9 mouse cellular contexts compared by ENCODE assay signal in the genomic region with DNA sequence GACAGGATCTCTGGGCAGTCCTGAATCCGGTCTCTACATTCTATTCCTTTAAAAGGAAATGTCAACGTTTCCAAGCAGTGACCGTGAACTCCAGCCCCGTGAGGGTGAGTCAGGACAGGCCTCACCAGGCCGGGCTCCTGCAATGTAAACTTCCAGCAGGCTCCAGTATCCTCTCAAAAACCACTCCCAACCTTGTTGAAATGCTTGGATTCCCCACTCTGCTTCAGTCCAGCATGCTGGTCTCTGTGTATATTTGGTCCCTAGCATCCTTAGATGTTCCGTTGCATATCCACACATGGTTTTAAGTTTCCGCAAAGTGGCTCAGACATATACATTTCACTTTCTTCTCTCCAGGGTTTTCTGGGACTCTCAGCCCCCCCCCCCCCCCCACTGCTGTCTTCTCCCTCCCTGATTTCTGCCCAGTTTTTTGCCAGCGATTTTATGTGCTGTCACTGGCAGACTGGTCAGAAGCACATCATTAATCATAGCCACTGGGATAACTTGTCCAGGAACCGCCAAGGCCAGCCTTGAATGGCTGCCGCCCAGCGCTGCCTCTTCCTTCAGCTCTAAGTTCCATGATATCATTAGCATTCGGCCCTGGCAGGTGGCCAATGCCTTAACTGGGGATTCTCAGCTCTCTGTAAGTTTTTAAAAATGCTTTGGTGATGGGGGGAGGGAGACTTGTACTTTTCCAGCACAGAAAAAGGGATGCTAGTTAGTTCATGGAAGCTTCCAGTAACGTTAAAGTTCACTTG.
DNase-seq lines count a peak whose midpoint lies in the region; ATAC-seq and TF ChIP-seq lines count a peak whose summit lies in the region.
"Had no signal": no experiment of that assay in that cellular context is flagged by ENCODE, and none has a peak within 500 bp of the region (broad histone marks: within the 10 kb centered on the region; RNA-seq: fewer than 3 reads in every experiment).

No protein-coding gene starts in this region.

- ATAC-seq in kidney, embryonic 14.5 days (ENCODE audit: low FRiP score, low TSS enrichment) = peak; percentile 84
- no peak for ATAC-seq in megakaryocyte-erythroid progenitor cell, adult 5-6 weeks (replicated peaks; ENCODE audit: low FRiP score, low TSS enrichment, poor library complexity, severe bottlenecking)

- H3K9ac ChIP-seq in heart, adult 2 months (ENCODE audit: low read depth, low read length) = no peak overlapping the region
- no peak overlapping the region for H3K9ac ChIP-seq in kidney, embryonic 14.5 days (ENCODE audit: low read depth, low read length)

- peaks cover 15% of the 10 kb centered on the region for H3K4me1 ChIP-seq in heart, adult 2 months (ENCODE audit: control insufficient read depth, insufficient read depth, low read length)
- H3K4me1 ChIP-seq in kidney, embryonic 14.5 days (ENCODE audit: control insufficient read depth, insufficient read depth, low read length) = peaks cover 26% of the 10 kb centered on the region

- H3K79me2 ChIP-seq in heart, adult 2 months (replicated peaks; ENCODE audit: control insufficient read depth, insufficient read depth, low read length) = no peaks in the 10 kb centered on the region

- H3K36me3 ChIP-seq in heart, adult 2 months (ENCODE audit: control insufficient read depth, insufficient read depth, low read length) = peaks cover 12% of the 10 kb centered on the region
- no peaks in the 10 kb centered on the region for H3K36me3 ChIP-seq in kidney, embryonic 14.5 days (ENCODE audit: control insufficient read depth, insufficient read depth, low read length)

- H3K4me2 ChIP-seq in kidney, embryonic 14.5 days (replicated peaks; ENCODE audit: low read depth, low read length) = no peak overlapping the region

- WGBS in heart, adult 2 months = 25% methylated on average over 13 of the region's 13 CpGs
- WGBS in kidney, embryonic 14.5 days = 14% methylated on average over 13 of the region's 13 CpGs

- no peak for TF ChIP-seq CTCF in heart, adult 2 months (IDR thresholded peaks at IDR 0.05)

- H3K27me3 ChIP-seq in heart, adult 2 months (ENCODE audit: control insufficient read depth, insufficient read depth, low read length) = no peaks in the 10 kb centered on the region
- no peaks in the 10 kb centered on the region for H3K27me3 ChIP-seq in kidney, embryonic 14.5 days (ENCODE audit: control insufficient read depth, insufficient read depth, low read length)

- no peaks in the 10 kb centered on the region for H3K9me3 ChIP-seq in kidney, embryonic 14.5 days (ENCODE audit: control insufficient read depth, low read length)

- H3K27ac ChIP-seq in heart, adult 2 months = peak overlapping the region; percentile 55
- peak overlapping the region; percentile 33; the same call in 1 of the 2 replicates for H3K27ac ChIP-seq in kidney, embryonic 14.5 days (ENCODE audit: low read depth, low read length)
- H3K27ac ChIP-seq: macrophage had no signal

- intact Hi-C loops in heart, adult 2 months (cut with DNase I) = no loop called here

- peak; percentile 62 to 69 for DNase-seq in cerebellum, postnatal 10 days
- DNase-seq in cerebellum, postnatal 36 days = no peak
- peak; percentile 54 for DNase-seq in brain, adult 2 months (ENCODE audit: low read depth, low spot score)
- DNase-seq in heart, adult 2 months = peak; percentile 77 to 78
- peak; percentile 89 for DNase-seq in lung, postnatal 10 days
- peak; percentile 74 for DNase-seq in skeletal muscle tissue, adult 2 months (ENCODE audit: low read depth, low spot score)

- no peak for TF ChIP-seq EP300 in heart, adult 2 months (IDR thresholded peaks at IDR 0.05; ENCODE audit: insufficient read depth, low read depth, low read length)

- no peak overlapping the region for H3K4me3 ChIP-seq in heart, adult 2 months
- no peak overlapping the region for H3K4me3 ChIP-seq in kidney, embryonic 14.5 days (ENCODE audit: low read length)

- no peak for TF ChIP-seq POLR2A in heart, adult 2 months (IDR thresholded peaks at IDR 0.05; ENCODE audit: insufficient read depth, low read depth, low read length)

Comparison
In these comparisons a context has a peak if more than half of its experiments do, and no peak if none do; other contexts are left out.
1. DNase-seq: peak in cerebellum, postnatal 10 days (2 of 2), brain, adult 2 months (single experiment), heart, adult 2 months (2 of 2), lung, postnatal 10 days (single experiment) and skeletal muscle tissue, adult 2 months (single experiment); none in cerebellum, postnatal 36 days (0 of 2).